Mouse (Mus musculus): Measurements from ENCODE around the gene Caprin1.

GRCm38 (mm10) chr2:103817145-103817895, 19.9 kb upstream of the Caprin1 start:
- no peak for TF ChIP-seq GATA1 (IDR thresholded peaks at IDR 0.05; ENCODE audit: borderline replicate concordance, low read length)
- no peak for TF ChIP-seq CTCF (IDR thresholded peaks at IDR 0.05; ENCODE audit: low read depth, low read length)
